Mouse (Mus musculus) lung, postnatal 0 days (tissue): ENCODE measurements around the gene Socs4.

Experiments
- CTCF ChIP-seq: IDR thresholded peaks from 2 replicates; pipeline ENCODE4 v1.5.1; 2016; ENCODE audit warnings: antibody characterized with exemption, mild to moderate bottlenecking
- EP300 ChIP-seq: IDR thresholded peaks from 2 replicates; pipeline ENCODE4 v1.6.1; 2016; ENCODE audit warnings: antibody characterized with exemption, mild to moderate bottlenecking, control low read depth

GRCm38 (mm10) chr14:47234526-47235250 is 42.0 kb upstream of the Socs4 start:
- no peak for TF ChIP-seq CTCF
- no peak for TF ChIP-seq EP300
